Mouse (Mus musculus): Measurements from ENCODE around the gene Hist1h4k. TPM values are rescaled to one million over a fixed set of nuclear protein-coding genes. Genes with fewer than 3 reads are reported as not detected.
A peak's percentile ranks its signal among the peaks of the same experiment; 100 is the strongest.
"Not testable (repeated sequence)": the region's sequence is repeated elsewhere in the genome, so short reads cannot be mapped to it uniquely, and the experiment has no call there.

The Hist1h4k gene
- polyA plus RNA-seq, 1 experiment from 2014 or later: 7.1 TPM

- whole genome bisulfite sequencing: under 1% methylated on average over 22 of the region's 35 CpGs
- peaks cover 38% of the 10 kb centered on the region for H3K4me1 ChIP-seq
Observed at GRCm38 (mm10) chr13:21782361-21783254, 32.3 kb upstream of the Hist1h4k start.

DNA sequence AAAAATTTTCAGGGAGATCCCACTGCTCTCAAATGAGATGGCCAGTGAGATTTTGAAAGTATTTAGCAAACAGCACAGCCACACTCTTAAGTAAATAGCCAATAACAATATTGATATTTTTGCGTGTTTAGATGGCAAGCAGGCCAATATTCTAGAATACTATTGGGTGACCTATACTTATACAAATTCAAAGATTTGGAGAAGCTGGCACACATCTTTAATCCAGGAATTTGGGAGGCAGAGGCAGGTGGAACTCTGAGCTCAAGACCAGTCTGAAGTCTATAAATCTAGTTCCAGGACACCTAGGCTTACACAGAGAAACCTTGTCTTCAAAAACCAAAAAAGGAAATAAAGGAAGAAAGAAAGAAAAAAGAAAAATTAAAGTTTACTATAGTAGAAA, 31.3 kb upstream of the Hist1h4k start:
- peak overlapping the region; percentile 63 for H3K4me3 ChIP-seq
- no peak for DNase-seq (ENCODE audit: low spot score)
- no peaks in the 10 kb centered on the region for H3K36me3 ChIP-seq (replicated peaks)
- WGBS: 96% methylated on average over 1 of the region's 1 CpGs
- H3K27me3 ChIP-seq (replicated peaks; ENCODE audit: low read depth, poor library complexity, severe bottlenecking): no peaks in the 10 kb centered on the region
- no peaks in the 10 kb centered on the region for H3K9me3 ChIP-seq
- peaks cover 38% of the 10 kb centered on the region for H3K4me1 ChIP-seq
- peak overlapping the region; percentile 97 for H3K27ac ChIP-seq (replicated peaks)

More at GRCm38 (mm10) chr13:21782361-21783254, 32.3 kb upstream of the Hist1h4k start:
- H3K9me3 ChIP-seq; H3K27me3 ChIP-seq (replicated peaks; ENCODE audit: low read depth, poor library complexity, severe bottlenecking); H3K36me3 ChIP-seq (replicated peaks): not testable (repeated sequence)
- Histone ChIP-seq H3K4me3 (peak overlapping the region; percentile 63), H3K27ac (replicated peaks) (peak overlapping the region; percentile 97)
- DNase-seq (ENCODE audit: low spot score): peak; percentile 58

DNA sequence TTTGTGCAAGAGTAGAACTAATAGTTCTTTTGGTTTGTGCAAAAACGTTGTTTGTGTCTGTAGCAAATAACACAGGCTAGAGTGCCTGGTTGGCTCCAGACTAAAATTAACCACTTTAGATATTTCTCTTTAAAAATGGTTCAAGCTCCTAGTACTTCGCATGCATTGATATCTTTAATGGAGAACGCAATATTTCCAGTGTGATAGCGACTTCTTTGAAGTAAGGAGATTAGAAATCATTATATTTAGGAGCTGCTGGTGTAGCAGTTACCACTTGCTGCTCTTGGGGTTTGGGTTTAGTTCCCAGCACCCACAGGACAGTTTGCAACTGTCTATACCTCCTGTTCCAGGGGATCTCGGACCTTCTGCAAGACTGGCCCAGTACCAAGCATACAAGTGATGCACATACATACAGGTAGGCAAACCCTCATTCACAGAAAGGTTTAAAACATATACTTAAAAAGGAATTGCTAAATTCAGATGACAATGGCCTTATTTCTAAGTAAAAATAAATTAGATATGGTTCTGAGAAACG, 30.8 kb upstream of the Hist1h4k start:
- no peaks in the 10 kb centered on the region for H3K36me3 ChIP-seq (replicated peaks)
- H3K4me1 ChIP-seq: peaks cover 36% of the 10 kb centered on the region
- H3K9me3 ChIP-seq: no peaks in the 10 kb centered on the region
- H3K27ac ChIP-seq (replicated peaks): peak overlapping the region; percentile 97
- H3K4me3 ChIP-seq: peak overlapping the region; percentile 80
- H3K27me3 ChIP-seq (replicated peaks; ENCODE audit: low read depth, poor library complexity, severe bottlenecking): no peaks in the 10 kb centered on the region
- peak; percentile 21 for DNase-seq (ENCODE audit: low spot score)
- WGBS: 43% methylated on average over 6 of the region's 6 CpGs

DNA sequence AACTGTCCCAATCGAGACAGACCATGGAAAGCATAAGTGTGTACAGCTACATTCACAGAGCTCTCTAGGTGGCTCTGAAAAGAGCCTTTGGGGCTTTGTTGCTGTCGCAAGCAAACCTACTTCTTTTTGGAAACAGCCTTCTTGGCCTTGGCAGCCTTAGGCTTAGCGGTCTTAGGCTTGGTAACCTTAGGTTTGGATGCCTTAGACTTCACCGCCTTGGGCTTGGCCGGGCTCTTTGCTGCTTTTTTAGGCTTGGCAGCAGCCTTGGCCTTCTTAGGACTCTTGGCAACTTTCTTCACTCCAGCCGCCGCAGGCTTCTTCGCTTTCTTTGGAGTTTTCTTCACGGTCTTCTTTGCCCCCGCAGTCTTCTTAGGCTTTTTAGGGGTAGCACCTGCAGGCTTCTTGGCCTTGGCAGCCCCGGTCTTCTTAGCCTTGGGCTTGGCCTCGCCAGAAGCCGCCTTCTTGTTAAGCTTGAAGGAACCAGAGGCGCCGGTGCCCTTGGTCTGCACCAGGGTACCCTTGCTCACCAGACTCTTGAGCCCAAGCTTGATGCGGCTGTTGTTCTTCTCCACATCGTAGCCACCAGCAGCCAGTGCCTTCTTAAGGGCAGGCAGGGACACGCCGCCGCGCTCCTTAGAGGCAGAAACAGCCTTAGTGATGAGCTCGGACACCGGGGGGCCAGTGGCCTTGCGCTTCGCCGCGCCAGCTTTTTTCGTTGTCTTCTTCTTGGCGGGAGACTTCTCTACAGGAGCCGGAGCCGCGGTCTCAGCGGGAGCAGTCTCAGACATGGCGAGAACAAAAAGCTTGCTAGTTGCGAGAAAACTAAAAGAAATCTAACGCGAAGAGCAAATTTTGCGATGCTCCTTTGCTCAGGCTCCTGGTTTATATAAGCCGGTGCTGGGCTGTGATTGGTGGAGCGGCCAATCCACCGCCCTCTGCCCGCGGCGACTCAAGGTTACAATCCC, 29.7 kb upstream of the Hist1h4k start, which contains the start of gene Hist1h1b:
Gene Hist1h1b, minus strand, starts transcription at position 859 of the 965 bp plus-strand sequence.
- Histone ChIP-seq H3K4me1 (peaks cover 29% of the 10 kb centered on the region), H3K36me3 (replicated peaks) (no peaks in the 10 kb centered on the region)
- WGBS: under 1% methylated on average over 44 of the region's 44 CpGs

GRCm38 (mm10) chr13:21778814-21779766, 28.8 kb upstream of the Hist1h4k start:
- Histone ChIP-seq H3K27me3 (replicated peaks; ENCODE audit: low read depth, poor library complexity, severe bottlenecking) (no peaks in the 10 kb centered on the region), H3K9me3 (no peaks in the 10 kb centered on the region), H3K27ac (replicated peaks) (peak overlapping the region; percentile 97), H3K36me3 (replicated peaks) (no peaks in the 10 kb centered on the region), H3K4me1 (peaks cover 23% of the 10 kb centered on the region), H3K4me3 (peak overlapping the region; percentile 80)
- peak; percentile 77 for DNase-seq (ENCODE audit: low spot score)
- 7% methylated on average over 33 of the region's 33 CpGs for WGBS

More for the DNA sequence above, 29.7 kb upstream of the Hist1h4k start, which contains the start of gene Hist1h1b:
- Histone ChIP-seq H3K27ac (replicated peaks) (peak within 1 kb of the TSS; percentile 97), H3K4me3 (peak within 1 kb of the TSS; percentile 80), H3K27me3 (replicated peaks; ENCODE audit: low read depth, poor library complexity, severe bottlenecking) (no peaks in the 10 kb centered on the region), H3K9me3 (no peaks in the 10 kb centered on the region)
- DNase-seq (ENCODE audit: low spot score): peak; percentile 87

GRCm38 (mm10) chr13:21755707-21756106, 5.4 kb upstream of the Hist1h4k start:
- Histone ChIP-seq H3K4me3 (peak overlapping the region; percentile 61), H3K36me3 (replicated peaks) (no peaks in the 10 kb centered on the region), H3K27ac (replicated peaks) (peak overlapping the region; percentile 86; the same call in 1 of the 2 replicates), H3K4me1 (peaks cover 30% of the 10 kb centered on the region), H3K9me3 (no peaks in the 10 kb centered on the region), H3K27me3 (replicated peaks; ENCODE audit: low read depth, poor library complexity, severe bottlenecking) (no peaks in the 10 kb centered on the region)
- 78% methylated on average over 1 of the region's 1 CpGs for WGBS
- DNase-seq (ENCODE audit: low spot score): no peak

GRCm38 (mm10) chr13:21754294-21755001, 4.1 kb upstream of the Hist1h4k start:
- H3K36me3 ChIP-seq (replicated peaks): not testable (repeated sequence)
- peak; percentile 38 for DNase-seq (ENCODE audit: low spot score)

DNA sequence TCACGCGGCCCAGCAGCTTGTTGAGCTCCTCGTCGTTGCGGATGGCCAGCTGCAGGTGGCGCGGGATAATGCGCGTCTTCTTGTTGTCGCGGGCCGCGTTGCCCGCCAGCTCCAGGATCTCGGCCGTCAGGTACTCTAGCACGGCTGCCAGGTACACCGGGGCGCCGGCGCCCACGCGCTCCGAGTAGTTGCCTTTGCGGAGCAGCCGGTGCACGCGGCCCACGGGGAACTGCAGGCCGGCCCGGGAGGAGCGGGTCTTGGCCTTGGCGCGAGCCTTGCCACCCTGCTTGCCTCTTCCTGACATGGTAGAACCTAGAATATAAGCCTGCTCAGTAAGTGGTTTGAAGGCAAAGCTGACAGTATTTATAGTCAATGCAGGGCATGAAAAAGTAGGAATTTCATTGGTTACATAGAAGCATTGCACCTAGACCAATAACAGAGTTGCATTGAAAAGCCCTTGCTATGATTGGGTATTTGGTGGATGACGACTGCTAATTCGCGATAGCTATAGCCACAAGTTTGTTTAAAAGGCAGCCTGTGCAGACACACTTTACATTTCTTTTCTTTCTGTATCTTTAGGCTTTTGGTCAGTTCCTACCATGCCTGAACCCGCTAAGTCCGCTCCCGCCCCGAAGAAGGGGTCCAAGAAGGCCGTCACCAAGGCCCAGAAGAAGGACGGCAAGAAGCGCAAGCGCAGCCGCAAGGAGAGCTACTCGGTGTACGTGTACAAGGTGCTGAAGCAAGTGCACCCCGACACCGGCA, 3.4 kb upstream of the Hist1h4k start, which contains the start of the genes Hist1h2ak and Hist1h2bn:
Gene Hist1h2ak, minus strand, starts transcription at position 304 of the 762 bp plus-strand sequence.
Gene Hist1h2bn, plus strand, starts transcription at position 600 of the 762 bp plus-strand sequence.
- peaks cover 38% of the 10 kb centered on the region for H3K4me1 ChIP-seq
- not testable (repeated sequence) for H3K9me3 ChIP-seq; H3K36me3 ChIP-seq (replicated peaks); H3K27me3 ChIP-seq (replicated peaks; ENCODE audit: low read depth, poor library complexity, severe bottlenecking)
- WGBS: under 1% methylated on average over 50 of the region's 50 CpGs
- peak within 1 kb of the TSS; percentile 94 for H3K27ac ChIP-seq (replicated peaks)
- H3K4me3 ChIP-seq: peak within 1 kb of the TSS; percentile 61
- DNase-seq (ENCODE audit: low spot score): peak; percentile 81

More at GRCm38 (mm10) chr13:21754294-21755001, 4.1 kb upstream of the Hist1h4k start:
- peak overlapping the region; percentile 61 for H3K4me3 ChIP-seq
- peaks cover 31% of the 10 kb centered on the region for H3K4me1 ChIP-seq
- H3K27me3 ChIP-seq (replicated peaks; ENCODE audit: low read depth, poor library complexity, severe bottlenecking); H3K9me3 ChIP-seq: not testable (repeated sequence)
- peak overlapping the region; percentile 86 for H3K27ac ChIP-seq (replicated peaks)
- WGBS: under 1% methylated on average over 25 of the region's 26 CpGs

- H3K9me3 ChIP-seq: no peaks in the 10 kb centered on the region
- peaks cover 41% of the 10 kb centered on the region for H3K4me1 ChIP-seq
- no peaks in the 10 kb centered on the region for H3K27me3 ChIP-seq (replicated peaks; ENCODE audit: low read depth, poor library complexity, severe bottlenecking)
- peak overlapping the region; percentile 94 for H3K27ac ChIP-seq (replicated peaks)
- DNase-seq (ENCODE audit: low spot score): no peak
- 3% methylated on average over 10 of the region's 10 CpGs for WGBS
- H3K4me3 ChIP-seq: peak overlapping the region; percentile 59
- no peaks in the 10 kb centered on the region for H3K36me3 ChIP-seq (replicated peaks)
Observed at GRCm38 (mm10) chr13:21753051-21753523, 2.8 kb upstream of the Hist1h4k start.

GRCm38 (mm10) chr13:21752356-21752755, 2.1 kb upstream of the Hist1h4k start:
- Histone ChIP-seq H3K4me1 (peaks cover 45% of the 10 kb centered on the region), H3K9me3 (no peaks in the 10 kb centered on the region), H3K4me3 (peak overlapping the region; percentile 59), H3K27me3 (replicated peaks; ENCODE audit: low read depth, poor library complexity, severe bottlenecking) (no peaks in the 10 kb centered on the region), H3K27ac (replicated peaks) (peak overlapping the region; percentile 94), H3K36me3 (replicated peaks) (no peaks in the 10 kb centered on the region)
- peak; percentile 35 for DNase-seq (ENCODE audit: low spot score)
- WGBS: 53% methylated on average over 3 of the region's 3 CpGs

All from embryonic facial prominence, embryonic 10.5 days (tissue).